Mouse (Mus musculus) right cerebral cortex, postnatal 36 days (tissue): ENCODE measurements around the gene Wars2.

Experiments
- DNase-seq, 2 experiments: peaks; one replicate each; pipeline ENCODE4 v3.0.0; 2022; ENCODE audit warnings: low spot score in 2 of 2, mixed read lengths in 1 of 2

Wars2 gene

DNA sequence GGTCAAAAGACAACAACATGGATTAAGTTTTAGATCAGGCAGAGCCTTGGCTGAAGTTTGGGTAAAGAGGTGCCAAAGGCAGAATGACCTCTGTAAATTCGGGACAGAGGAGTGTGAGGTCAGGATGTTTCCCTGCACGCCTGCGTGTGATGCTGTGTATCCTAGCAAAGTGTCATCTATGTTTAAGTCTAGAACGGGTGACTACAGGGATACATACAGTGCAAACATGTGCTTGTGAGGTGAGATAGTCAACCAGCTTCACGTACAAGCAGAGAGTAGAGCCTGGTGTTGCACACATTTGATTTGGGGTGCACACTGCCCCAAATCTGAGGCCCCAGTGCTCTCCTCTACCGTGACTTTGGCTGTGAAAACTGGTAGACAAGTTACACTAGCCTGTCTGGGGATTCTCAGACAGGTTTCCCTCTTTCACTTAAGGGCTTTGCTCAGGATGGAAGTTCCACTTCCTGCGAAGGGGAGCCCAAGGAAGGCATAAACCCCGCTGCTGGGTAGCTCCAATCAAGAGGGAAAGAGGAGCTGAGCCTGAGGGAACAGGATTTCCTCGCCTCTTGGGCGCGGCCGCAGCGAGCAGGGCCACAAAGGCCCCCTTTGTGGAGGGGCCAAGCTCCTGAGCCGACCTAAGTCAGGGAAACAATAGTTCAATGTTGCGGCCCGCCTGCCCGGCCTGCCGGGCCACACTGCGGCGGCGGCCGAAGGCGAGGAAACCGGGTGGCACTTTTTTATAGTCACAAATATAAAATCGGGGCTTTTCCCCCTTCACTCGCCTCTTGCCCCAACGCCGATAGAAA, 107.3 kb downstream of the Wars2 start:
- no peak for DNase-seq

DNA sequence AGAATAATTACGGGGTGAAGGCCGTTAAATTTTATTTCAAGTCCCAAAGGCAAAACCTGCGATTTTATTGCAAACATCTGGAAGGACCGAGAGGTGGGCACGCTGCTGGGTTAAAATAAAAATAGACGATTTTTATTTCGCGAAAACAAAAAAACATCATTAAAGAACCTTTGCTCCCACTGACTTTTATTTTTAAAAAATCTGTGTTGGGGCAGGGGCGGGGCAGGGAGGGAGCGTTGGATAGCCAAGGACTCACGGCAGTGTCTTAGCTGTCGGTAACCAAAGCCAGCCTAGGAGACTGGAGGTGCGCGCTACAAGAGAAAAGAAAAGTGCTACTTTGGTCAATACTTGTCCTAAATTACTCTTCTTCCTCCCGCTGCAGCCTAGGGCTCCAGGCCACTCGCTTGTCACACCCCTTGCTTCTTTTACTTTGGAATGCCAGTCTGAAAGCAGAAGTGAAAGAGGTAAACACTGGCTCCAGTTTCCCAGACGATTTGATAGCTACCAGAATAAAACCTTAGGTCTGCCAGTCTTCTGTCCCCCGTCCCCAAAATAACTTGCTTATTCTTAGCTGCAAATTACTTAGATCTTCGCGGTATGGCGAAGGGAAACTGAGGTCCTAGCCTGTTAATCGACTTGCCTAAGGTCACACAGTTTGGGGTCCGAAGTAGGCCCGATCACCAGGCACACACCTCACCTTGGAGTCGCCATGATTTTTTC, 108.1 kb downstream of the Wars2 start:
- DNase-seq, result no peak

DNA sequence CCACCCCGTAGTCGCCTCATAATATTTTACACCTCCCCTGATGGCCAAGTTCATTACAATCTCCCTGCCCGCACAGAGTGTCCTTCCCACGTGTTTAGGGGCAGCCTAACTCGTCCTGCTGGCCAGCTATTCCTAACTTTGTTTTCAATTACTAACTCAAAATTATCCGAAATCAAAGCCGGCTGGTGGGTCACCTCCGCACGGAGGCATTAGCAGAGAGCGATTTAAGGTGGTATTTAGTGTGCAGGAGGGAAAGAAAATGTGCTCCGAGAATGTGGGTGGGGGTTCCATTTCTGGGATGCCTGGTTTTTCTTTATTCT, 108.6 kb downstream of the Wars2 start:
- no peak for DNase-seq

DNA sequence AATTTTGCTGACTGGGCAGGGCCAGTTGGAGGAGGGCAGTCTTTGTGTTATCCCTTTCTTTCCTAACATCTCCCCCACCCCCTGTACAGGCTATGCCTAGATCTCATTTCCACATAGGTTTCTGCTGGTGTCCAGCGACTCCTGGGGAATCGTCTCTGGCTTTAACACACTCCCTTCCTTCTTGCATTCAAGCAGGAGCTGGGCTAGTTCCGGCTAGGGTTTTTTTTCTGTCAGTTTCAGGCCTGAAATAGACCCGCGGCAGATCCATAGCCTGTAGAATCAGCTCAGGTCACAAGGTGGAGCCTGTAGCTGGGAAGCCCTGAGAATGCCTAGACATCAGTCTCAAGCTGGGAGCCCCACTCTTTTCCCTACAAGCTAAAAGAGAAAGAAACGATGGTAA, 109.0 kb downstream of the Wars2 start:
- no peak for DNase-seq

DNA sequence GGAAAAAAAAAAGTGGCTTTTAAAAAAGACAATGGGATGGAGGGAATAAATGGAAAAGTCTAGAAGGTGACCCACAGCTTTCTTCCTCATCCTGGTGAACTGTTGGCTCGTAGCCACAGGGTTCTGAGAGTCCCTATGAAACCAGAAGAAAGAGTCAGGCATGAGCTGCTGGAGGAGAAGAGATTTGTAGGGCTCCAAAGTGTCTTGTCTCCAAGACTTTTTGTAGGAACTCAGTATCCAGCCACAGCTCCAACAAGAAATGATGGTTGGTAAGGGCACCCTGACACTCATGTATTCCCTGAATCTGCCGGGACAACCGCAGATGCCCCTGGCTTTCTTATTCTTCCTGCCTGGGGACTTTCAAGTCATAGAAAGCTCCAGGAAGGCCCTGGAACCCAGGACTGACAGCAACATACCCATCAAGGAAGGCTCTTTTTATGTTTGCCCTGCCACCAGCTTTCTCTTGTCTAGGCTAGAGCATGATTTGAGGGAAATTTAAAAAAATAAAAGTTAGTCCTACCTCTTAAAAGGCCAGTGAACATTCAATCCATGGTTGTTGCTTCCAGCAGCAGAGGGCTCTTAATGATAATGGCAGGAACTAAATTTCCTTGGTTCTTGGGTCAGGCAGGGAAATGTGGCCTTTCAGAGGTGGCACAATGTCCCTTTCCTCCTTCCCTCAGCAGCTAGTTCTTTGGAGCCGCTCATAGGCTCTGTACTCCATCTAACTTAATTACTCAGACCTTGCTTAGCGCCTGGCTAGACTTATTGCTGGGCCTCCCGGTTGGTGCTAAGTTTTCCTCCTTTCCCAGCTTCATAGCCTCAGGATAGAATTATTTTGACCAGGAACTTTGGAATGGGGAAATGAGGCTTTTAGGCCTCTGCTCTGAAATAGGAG, 110.7 kb downstream of the Wars2 start:
- no peak for DNase-seq

DNA sequence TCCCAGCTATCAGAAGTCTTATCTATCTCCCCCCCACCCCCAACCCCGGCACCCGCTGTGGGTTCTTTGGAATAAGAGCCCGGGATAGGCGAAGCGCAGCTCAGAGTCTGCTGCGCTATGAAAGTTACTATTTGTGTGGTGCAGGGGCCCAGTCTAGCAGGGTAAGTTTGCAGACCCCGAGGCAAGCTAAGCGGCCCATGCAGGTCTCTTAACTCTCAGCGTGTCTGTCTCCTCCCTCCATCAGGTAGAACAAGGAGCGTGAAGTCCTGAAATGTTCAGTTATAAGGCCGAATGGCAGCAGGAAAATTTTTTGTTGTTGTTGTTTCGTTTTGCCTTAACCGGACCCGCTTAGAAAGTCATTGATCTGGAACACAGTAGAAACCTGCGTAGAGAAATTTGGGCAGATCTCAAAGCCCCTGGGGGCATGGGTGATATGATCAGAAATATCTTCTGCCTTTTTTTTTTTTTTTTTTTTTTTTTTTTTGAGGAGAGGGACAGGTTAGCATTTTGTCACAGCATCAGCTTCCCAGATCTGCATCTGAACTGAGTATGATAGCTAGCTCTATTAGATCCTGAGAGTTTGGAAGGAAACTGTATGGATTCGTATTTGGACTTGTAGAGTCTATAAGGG, 111.7 kb downstream of the Wars2 start:
- DNase-seq, result no peak

DNA sequence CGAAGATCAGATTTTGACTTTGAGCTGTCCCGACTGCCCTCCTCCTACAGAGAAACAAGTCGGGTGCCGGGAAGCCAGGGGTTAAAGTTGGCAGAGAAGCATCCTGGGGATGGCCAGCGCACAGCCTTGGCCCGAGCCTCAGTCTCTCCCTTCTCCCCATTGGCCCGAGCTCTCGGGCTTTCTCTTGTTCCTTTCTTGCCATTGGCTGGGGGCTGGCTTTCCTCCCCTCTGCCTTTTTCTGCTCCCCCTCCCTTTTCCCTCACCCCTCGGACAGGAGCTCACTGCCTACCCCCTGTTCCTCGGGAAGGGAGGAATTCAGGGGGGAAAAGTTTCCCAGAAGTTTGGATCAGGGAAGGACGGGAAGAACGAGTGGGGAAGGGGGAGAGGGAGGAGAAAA, 112.2 kb downstream of the Wars2 start:
- no peak for DNase-seq

DNA sequence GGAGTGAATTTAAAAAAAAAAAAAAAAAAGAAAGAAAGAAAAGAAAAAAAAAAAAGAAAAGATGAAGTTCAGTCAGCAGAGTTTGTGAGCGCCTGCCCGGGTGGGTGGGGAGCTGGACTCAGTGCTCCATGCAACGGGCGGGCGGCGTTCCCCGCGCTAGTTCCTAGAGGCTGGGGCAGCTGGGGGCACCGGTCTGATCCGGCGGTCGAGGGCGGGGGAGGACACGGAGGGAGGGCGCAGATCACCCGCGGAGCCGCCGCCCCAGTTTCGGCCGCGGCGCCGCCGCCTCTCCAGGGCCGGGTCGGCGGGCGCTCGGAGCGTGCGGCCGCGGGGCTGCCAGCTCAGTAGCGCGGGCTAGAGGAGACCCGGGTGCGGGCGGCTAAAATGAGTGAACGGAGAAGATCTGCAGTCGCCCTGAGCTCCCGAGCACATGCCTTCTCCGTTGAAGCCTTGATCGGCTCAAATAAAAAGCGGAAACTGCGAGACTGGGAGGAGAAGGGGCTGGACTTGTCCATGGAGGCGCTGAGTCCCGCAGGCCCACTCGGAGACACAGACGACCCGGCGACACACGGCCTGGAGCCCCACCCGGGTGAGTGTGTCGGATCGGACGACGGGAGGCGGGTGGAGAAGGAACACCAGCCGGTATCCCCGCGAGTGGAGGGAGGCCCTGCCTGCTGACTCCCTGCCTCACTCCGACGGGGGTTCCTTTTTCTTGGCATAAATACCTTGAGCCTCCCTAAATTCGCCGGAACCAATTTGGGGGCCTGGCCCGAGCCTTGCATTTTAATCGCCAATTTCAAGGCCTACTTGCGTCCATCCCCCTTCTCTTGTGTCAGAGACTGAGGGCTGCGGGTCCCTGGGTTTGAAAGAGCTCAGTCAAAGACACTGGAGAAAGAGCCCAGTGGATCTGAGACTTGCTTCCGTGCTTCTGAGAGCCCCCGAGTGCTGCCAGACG, 112.9 kb downstream of the Wars2 start:
- DNase-seq, result no peak

DNA sequence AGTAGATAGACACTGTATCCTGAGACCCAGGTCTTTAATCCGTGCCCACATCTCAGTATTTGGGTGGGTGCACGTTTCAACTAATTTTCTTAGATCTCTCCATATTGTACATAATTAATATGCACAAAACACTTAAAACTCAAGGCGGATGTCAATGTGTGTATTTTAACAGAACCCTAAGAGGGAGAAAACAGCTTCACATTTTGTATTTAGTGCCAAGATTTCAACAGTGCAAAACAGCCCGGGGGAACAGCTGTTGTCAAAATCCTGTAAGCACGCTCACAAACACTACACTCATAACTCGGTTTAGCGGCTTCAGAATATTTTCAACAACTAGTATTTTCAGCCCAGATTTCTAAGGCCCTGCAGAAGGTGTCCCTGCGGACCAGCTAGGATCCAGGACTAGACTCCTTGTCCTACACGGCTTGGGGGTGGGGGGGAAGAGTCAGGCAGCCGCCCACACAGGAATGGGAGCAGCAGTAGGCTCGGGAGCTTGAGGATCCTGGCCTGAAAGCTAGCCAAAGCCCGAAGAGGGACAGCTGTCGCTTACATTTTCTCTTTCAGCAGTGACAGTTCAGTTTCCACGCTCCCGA, 113.8 kb downstream of the Wars2 start:
- DNase-seq, result no peak

DNA sequence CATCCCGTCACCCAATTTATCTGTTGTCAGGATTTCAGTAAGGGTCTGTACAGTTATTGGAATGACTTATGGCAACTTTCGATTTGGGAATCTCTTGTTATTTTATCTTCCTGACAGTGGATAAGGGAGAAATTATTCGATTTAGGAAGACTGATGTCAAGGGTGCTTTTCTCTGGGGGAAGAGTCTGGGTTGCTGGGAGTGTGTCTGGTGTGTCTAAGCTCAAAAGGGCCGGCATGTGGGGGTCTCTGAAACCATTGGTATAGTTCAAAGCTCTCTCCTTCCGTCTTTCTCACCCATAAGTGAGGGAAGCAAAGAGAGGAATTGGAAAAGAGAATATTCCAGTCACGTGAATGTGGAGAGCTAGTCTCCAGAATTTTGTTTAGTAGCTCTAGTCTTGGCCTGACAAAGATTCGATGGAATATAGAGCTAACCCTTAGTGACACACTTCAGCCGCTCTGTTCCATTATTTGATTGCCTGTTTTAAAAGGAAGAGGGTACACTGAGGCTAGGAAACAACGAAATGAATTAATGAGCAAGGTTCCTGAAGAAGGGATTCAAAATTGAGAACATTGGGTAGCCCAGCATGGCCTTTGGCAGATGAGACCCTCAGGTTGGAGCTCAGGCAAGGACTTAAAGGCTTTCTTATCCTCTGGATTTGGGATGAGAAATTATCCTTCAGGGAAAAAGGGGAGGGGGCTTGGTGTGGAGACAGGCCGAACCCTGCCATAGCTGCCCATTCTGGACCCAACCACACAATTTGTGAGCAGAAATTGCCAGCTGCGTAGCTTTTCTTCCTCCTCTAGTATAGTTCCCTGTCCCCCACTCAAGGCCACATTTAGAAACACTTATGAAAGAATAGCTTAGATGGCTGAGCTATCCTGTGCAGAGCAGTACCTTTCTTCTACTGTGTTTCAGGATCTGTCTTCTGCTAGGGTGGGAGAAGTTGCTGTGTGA, 114.8 kb downstream of the Wars2 start:
- DNase-seq, result no peak

DNA sequence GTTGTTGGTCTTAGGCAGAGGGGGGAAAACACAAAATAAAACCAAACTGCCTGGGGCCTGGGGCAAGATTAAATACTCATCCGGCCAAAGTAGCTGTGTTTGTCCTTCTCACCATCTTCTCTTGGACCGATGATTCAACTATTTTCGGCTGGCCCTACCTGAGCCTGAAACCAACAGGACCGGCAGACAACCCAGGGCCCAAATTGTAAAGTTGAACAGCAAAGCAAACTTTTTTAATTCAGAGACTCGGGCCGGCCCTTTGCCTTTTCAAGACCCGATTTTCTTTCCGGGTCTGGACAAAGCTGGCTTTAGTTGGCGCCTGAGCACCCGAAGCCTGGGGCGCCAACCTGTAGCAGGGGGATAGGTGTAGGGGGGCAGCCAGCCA, 115.5 kb downstream of the Wars2 start:
- DNase-seq, result no peak

DNA sequence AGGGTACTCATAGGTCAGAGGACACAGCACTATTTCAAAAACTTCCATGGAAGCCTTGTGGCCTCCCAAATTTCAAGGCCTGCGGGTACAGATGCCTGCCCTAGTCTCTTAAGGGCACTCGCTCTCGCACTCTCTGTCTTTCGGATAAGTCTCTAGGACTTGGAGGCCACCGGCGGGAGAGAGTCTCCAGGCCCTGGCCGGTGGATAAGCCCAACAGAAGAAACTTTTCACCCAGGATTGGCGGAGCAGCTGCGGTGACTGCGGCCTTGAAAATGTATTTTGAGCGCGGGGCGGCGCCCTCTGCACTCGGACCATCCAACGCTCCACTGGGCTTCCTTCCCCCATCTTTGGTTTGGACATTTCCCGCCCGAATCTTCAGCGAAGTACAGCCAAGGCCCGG, 115.9 kb downstream of the Wars2 start:
- DNase-seq, result no peak

DNA sequence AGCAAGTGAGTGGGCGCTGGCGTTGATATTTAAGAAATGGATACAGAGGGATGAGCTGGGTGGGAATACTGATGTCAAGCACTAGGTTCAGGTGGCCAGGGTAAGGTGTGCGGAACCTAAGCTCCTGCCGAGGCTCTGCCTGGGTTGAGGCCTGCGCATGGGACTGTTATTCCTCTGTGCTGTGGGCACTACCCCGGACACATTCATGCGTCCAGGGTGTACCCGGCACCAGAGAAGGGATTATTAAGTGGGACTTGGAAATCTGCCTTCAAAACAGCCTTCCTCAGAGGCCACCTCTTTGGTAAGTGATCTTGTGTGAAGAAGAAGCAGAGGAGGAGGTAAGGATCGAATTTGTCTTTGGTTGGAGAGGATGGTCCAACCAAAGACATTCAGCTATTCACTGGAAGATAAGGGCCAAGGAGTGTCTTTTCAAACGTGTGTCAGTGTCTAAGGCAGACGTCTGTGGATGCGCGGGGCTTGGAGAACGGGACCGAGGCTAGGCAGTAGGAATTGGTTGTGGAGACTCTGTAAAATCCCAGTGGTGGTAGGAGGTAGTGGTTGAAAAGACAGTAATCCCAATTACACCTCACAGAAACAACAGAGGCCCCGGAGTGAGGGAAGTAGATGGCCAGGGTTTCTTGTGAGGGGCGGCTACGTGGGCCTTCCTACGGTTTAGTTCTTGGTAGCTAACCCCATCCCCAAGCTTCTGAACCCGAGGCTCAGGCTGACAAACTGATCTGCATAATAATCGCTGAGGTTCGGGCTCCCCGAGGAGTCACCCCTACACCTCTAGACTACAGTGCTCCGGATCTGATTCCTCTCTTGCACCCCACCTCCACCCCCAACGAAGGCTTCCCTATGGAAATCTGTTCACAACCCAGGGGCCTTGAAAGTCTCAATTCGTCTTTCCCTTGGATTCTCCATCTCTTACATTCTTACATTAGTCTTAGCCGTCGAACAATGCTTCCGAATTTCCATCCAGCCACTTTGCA, 117.0 kb downstream of the Wars2 start:
- DNase-seq, result no peak

DNA sequence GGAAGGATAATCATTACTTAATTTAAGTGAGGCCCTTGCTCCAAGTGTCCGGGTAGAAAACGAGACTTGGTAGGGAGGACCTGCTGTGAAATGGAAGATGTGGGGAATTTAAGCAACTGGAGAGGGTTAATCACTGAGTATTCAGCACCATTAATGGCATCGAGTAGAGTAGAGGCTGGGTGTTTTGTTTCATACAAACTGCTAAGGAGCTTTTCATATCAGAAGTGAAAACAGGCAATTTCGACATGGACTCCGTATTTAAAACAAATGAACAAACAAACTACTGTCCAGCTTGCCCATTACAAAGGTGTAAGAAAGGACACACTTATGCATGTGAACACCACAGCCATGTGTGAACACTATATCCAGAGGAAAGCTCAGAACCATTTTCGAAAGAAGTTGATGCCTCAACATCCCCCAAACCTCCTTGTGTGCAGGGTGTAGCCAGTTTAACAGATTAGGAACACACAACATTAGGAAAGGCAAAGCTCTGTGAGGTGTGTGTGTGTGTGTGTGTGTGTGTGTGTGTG, 118.9 kb downstream of the Wars2 start:
- no peak for DNase-seq

DNA sequence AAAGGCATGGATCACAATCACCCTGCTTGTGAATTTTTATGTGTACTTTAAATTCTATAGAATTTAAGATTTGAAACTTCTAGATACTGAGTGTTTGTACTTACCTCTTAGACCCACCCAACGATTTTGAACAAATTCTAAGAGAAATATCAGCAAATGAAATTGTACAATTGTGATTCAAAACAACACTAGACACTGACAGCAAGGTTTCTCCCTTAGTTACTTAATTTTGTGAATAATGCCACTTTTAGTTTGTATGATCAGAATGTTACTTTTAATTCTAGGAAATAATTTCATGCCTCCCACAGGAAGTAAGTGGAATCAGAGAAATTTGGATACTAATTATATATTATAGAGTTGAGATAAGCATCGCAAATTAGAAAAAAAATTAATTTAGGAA, 119.5 kb downstream of the Wars2 start:
- DNase-seq, result no peak

DNA sequence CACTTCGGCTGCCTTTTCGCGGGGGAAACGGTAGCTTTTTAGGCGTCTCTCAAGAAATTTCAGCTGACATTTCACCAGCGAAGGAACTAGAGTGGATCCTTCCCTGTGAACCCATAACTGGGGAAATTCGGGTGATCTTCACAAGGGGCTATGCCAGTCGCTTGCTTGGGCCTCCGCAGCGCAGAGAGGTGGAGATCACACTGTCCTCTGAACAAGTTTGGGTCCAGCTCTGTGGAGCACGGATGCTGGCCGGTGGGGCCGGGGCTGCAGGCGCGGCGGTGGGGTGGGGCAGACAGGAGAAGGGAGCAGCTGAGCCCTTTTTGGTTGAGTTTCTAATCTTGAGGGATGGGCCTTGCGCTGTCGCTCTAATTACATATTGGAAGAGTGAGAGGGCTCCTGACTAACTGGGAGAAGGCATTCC, 120.5 kb downstream of the Wars2 start:
- DNase-seq, result no peak

DNA sequence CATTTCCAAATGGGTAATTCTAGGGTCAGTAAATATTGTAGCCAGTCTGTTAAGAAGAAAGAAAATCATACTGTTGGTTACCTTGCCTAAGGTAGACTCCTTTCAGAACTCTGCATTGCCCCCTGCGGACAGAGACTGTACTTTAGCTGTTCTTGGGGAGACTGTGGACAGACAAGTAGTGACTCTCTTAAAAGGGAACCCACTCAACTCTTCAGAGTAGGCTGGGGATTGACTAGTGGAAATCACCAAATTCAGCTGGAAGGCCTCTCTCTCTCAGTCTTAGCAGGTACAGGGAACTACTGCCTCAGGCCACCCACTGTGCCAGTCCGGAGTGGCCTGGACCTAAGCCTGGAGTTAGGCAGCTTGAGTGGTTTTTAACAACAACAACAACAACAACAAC, 121.1 kb downstream of the Wars2 start:
- DNase-seq, result no peak

DNA sequence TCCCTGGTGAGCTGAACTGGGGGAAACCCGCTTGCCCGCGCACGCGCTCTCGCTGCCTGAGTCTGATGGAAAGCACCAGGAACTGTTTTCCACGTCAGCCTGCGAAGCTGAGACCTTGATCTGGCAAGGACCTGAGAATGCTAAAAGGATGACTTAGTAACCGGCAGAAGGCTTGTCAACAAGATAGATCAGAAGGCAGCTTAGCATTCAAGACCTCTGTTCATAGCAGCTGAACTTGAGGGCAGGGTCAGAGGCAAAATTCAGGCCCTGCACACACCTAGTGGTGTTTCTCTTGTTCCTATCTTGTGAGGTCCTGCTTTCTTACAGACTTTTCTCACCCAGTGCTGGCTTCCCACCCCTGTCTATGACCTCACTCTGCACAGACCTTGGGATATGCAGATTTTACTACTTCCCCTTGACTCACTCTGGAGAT, 122.6 kb downstream of the Wars2 start:
- DNase-seq, result no peak
